Mouse (Mus musculus) retina, postnatal 1 day (tissue): ENCODE results near the gene Arhgdia.

Source experiments
- DNase-seq: peaks from one replicate; pipeline ENCODE4 v3.0.0-alpha.2; 2012

The Arhgdia gene

DNA sequence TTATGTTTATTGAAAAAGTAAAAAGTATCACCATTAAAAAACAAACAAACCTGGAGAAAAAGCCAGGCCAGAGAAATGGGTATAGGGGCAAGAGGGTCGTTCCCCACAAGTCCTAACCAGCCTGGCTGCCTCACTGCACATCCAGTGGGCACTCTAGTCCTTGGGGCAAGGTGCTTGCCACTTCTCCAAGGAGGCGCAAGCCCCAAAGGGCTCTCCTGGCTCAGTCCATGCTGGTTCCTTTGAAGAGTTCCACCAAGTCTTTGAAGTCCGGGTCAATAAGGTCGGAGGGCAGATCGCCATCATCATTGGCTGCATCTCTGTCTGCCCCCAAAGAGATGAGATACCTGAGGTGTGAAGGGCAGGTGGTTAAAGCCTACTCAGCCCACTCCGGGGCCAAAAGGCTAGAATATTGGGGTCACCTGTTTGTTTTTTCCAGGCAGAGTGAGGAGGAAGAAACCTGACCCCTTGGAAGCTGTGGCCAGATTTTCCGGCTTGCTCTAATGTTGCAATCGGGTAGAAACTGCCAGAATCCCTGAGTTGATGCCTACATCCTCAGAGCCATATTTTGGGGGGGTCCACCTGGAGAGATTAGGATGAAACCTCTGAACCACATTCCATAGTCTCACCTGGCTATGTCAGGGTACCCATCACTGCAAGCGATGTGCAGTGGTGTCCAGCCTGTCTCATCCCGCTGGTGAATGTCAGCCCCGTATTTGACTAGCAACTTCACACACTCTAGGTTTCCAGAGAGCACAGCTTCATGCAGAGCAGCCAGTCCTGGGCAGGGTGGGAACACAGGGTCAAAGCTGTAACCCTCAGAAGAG, 31.2 kb downstream of the Arhgdia start:
- no peak for DNase-seq

DNA sequence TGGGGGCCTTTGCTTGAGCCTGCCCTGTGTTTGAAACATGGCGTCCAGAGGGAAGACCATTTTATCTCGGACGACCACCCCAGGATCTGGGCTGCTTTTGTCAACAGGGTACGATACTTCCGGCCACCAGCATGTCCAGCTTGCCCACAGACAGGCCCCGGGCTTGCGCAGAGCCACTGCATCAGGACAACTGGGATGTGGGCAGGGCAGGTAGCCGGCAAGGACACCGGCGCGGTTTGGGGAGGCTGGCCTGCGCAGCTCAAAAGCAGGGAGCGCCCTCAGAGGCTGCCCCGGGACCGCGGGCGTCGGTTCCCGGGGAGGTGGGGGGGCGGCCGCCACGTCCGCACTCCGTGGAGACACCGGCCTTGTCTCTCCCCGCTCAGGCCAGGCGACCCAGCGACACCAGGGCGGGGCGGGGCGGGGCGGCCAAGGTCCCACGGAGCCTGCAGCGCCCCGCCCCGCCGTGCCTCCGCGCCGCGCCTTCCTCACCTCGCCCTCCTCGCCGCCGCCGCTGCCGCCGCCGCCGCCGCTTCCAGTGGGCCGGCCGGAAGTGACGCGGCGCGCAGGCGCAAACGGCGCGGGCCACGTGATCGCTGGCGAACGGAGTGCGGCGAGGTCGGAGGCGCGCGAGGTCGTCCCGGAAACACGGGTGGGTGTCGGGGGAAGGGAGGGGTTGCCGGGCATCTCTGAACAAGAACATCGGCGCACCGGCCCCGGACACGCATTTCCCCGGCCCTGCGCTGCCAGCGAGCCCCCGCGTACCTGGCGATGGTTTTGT, 32.1 kb downstream of the Arhgdia start, which contains the start of gene Mcrip1:
TSS of gene Mcrip1 (minus strand) at position 560 of the 778 bp plus-strand sequence.
- DNase-seq = peak; percentile 95

DNA sequence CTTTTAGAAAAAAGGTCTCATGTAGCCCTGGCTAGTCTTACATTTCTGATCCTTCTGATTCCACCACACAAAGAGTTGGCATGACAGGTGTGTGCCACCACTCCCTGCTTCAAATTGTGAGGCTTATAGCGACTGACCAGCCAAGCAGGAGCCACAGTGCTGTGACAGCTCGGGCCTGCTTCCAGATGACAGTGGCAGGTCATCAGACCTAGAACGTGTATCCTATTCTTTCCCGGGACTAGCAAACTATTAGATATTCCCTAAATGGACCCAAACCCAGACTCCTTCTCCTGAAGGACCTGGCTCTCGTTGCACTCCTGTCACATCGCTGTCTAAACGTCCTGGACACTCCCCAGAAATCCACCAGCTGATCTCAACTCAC, 32.6 kb downstream of the Arhgdia start:
- DNase-seq = no peak

DNA sequence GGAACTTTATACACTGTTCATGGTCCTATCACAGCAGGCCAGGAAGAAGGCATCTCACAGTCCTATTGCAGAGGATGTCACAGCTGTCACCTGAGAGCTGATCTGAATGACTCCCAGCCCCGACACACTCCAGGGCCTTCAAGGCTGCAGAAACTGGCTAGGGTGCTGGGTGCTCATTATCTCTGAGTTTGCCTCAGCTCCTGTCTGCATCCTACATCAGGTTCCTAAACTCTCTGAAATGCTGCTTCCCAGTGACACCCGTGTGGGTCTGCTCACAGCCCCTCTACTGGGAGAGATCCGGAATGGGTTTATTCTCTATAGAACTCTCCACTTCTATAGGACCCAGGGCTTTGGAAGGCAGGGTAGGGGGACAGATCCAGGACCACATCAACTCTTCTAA, 33.2 kb downstream of the Arhgdia start:
- no peak for DNase-seq

DNA sequence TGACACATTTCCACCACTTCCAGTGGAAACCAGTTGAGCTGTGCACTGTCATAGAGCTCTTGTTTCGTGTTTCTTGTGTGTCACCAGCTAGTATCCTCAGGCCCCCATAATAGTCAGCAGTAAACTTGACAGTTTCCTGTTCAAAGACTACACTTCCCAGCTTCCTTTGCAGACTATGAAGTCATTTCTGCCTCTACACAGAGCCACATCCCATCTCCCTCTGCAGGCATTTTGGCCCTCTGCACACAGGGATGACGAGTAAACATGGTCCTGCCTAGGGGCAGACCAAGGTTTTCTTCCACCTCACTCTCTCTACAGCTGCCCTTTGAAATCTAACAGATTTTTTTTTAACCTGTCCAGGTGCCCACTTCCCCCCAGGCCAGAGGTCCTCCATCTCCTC, 34.0 kb downstream of the Arhgdia start:
- peak; percentile 14 for DNase-seq

DNA sequence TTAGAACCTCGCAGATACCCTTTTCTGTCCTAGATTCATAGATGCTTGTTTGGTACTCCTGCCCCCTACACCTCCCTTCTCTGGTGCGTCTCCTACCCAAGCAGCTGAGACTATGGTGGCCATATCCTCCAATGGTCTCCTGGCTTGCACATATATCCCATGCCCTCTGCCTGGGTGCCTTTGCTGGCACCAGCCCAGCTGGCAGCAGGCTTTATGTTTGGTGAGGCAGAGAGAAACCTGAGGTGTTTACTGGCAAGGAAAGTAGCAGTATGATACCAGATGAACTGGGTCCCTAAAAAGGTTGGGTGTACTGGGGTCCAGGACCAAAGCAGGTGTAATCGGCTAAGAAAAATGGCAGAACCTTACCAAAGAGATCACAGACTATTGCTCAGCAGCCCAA, 35.5 kb downstream of the Arhgdia start:
- no peak for DNase-seq

DNA sequence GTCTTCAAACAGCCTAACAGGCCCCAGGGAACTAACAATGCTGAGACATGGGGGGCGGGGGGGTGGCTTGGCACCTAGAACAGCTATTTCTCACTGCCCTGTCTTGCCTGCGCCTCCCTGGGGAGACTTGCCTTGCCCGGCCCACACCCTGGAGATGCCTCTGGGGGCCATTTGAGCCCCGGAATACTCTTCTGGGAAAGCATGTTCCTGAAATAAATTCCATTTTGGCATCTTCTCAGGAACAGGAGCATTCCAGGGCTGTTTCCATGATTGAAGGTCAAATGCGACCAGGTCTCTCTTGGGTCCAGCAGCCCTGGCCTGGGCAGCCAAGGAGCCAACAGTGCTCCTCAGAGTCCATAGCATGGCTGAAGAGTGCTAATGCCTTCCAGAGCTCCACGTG, 39.0 kb downstream of the Arhgdia start:
- no peak for DNase-seq

DNA sequence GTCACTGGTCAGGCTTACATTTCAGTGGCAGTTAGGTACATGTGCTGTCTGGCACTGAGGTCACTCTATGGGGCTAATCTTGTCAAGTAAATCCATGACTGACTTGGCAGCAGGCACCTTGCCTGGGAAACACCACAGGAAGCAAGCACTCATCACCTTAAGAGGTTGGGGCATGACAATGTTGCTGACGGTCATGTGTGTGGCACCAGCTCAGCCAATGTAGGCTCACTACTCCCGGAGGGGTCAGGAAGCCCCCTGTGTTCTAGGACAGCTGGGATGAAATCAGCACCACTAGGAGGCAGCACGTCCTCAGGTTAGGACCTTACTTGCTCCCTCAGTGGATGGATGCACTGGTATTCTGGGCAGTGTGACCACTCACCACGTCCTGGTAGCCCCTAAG, 39.5 kb downstream of the Arhgdia start:
- peak; percentile 44 for DNase-seq

DNA sequence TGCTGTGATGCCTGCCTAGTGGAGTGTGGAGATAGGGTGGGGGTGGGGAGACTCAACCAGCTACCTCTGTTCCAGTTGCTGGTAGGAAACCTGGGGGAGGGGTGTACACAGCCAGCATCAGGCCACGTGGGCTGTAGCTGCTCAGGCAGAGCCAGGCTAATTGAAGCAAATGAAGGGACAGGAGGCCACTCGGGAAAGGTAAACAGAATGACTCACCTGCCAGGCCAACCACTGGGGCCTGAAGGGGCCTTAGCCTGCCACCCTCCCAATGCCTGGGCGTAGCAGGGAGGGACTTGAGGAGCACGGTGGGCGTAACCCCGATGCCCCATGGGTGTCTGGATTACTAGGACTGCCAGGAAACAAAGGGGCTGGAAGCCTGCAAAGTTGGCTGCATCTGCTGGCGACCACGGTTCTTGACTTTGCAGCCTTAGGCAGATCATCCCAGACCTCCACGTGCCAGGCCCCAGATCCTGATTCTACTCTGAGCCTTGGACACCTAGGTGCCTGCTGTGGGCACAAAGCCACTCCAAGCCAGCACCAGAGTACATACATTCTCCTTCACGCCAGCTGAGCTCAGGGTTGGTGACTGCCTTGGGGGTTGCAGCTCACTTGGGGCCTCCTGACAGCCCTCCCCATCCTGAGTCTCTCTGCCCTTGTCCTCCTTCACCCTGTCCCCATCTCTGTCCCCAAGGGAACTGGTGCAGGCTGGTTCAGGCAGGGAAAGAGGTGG, 42.0 kb downstream of the Arhgdia start:
- peak; percentile 58 for DNase-seq

DNA sequence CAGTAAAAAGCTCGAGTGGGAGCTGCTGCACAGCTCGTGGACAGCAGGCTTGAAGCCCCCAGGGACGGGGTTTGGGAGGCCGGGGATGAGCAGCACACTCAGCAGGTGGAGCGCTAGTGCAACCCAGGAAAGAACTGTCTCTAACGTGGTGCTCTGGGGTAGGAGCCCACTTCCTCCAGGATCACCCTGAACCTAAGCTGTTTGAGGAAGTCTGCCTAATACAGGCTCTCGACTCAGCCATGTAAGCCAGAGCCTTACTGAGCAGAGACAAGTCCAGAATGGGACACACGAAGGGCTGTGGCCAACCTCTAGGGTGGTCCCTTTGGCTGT, 42.5 kb downstream of the Arhgdia start:
- no peak for DNase-seq

DNA sequence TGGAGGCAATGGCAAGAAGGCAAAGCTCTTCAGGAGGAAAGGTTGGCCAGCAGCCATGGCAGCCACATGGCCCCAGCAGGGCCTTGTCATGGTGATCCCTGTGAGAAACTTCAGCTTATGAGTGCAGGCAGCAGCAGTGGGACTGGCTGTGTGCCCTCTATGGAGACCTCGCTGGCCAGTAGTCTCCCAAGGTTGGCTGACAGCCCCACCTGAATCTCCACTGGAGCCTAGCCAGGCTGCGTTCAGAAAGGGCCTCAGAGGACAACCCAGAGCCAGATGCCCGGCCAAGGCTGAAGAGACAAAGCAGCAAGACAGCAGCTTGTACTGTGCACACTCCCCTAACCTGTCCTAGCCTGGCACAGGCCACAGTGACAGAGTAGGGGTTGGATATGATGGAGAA, 42.9 kb downstream of the Arhgdia start:
- no peak for DNase-seq

DNA sequence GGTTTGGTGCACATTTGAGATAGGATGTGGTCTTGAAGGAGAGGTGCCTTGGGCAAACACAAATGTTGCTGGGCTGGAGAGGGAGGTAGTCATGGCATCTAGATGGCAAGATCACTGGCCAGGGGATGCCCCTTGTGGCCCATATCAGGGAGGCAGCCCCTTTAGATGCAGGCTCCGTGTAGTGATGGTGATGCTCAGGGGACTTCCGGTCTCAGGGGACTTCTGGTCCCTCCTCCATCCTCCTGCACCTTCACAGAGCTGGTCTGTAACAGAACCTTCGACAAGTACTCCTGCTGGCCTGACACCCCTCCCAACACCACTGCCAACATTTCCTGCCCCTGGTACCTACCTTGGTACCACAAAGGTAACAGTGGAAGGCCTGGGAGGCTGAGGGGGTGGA, 45.6 kb downstream of the Arhgdia start:
- no peak for DNase-seq

DNA sequence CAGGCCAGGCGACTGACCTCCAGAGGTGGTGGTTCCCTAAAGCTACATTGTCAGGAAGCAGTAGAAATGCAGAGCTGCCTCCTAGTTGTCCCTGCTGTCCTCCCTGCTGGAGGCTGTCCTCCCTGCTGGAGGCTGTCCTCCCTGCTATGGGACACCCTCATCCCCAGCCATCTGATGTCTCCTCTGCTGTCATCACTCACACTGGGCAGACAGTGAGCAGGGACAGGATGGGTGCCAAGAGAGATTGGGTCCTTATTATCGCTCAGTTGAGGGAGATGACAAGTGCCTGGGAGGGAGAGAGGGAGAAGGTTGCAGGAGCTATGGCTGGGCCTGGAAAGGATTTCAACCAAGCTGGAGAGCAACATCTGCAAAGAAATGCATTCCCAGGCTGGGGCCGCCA, 46.3 kb downstream of the Arhgdia start:
- DNase-seq = no peak

DNA sequence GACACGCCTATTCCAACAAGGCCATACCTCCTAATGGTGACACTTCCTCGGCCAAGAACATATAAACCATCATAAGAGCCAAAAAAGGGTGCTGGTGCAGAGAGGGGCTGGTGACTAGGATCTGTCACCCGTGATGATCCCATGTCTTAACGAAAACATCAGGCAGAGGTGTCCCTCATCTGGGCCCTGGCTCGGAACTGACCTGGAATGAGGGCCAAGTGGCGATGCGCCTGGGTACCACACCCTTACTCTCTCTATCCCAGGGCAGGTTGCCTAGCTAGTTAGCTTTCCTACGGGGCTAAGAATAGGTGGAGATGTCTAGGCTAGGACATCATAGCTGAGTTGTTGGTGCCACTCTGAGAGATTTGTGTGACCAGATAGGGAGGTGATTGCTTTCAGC, 47.3 kb downstream of the Arhgdia start:
- no peak for DNase-seq

DNA sequence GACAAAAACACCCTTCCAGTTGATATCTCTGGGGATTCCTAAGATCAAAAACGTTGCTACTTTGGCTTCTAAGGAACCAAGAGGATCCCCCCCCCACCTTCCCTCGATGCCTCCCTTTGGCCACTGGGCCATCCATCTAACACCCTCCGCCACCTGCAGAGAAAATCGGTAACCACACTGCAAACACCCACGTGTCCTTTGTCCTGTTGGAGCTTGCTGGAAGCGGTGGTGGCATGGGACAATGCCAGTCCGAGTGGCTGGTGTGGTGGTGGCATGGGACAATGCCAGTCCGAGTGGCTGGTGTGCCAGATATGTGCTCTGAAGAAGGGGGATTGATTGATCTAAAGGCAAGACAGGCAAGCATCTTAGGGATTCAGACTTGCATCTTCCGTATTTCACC, 49.8 kb downstream of the Arhgdia start:
- DNase-seq = no peak

DNA sequence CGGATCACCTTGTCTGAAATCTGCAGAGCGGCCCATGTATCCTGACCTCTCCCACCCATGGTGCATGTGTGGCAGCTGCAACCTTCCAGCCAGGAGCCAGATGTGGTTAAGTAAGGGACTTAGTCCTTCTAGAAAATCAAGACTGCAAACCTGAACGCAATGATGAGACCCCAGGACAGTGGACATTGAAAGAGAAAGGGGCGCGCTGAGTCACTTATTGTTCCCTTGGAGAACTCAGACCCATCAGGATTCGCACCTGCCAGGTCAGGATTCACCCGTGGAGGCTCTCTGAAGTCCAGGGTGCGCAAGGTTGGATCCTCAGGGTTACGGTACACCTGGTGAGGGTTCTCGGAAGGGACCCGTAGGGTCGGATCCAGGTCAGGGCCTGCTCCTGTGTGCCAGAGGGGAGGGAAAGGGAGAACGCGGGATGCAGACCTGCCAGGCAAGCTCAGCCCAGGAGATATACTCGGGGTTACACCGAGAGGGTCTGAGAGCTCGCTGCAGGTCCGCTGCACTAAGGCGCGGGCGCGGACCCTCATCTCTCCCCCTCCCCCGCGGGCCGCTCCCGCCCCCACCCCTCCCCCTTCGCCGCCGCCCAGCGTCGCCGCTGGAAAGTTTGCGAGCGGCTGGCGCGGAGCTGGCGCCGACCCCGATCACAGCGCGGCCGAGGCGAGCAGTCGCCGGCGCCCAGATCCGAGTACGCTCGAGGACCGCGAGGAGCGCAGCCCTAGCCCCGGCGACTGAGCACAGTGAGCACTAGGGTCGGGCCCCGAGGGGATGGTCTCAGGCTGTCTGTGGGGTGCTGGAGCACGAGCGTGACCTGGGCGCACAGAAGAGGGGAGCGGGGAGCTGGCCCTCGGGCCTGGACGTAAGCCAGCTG, 51.1 kb downstream of the Arhgdia start, which contains the start of gene Gcgr:
TSS of gene Gcgr (plus strand) at position 615 of the 880 bp plus-strand sequence.
- DNase-seq = peak; percentile 55

DNA sequence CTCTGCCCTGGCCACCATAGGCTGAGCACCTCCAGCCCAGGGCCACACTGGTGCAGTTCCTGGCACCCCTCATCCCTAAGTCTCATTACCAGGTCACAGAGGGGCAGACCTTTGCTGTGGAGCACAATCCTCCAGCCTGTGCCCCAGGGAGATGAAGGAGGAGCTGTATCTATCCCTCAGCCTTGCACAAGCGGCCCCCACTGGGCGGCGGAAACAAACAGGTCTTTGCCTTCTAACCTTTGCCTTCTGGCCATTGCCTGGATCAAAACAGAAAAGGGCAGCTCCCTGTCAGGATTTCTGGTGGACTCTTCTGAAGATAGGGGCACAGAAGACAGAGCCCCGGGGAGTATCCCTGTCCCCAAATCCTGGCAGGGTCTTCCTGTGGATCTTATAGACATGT, 52.5 kb downstream of the Arhgdia start:
- no peak for DNase-seq
